Mouse (Mus musculus) megakaryocyte, embryonic 14.5 days (primary cell): Measurements from ENCODE around the gene Zfp106. TPM values are rescaled to one million over a fixed set of nuclear protein-coding genes. Genes with fewer than 3 reads are reported as not detected.

Experiments used
- H3K27me3 ChIP-seq: replicated peaks from 2 replicates; pipeline ENCODE3; 2012; ENCODE audit warnings: inconsistent platforms
- H3K36me3 ChIP-seq: replicated peaks from 2 replicates; pipeline ENCODE3; 2012; ENCODE audit warnings: low read length, inconsistent platforms, mixed read lengths
- H3K4me1 ChIP-seq: 2 replicates; pipeline ENCODE4 v1.6.1; 2012; ENCODE audit warnings: inconsistent platforms
- H3K4me3 ChIP-seq: replicated peaks from 2 replicates; pipeline ENCODE3; 2012; ENCODE audit warnings: moderate library complexity, mild to moderate bottlenecking, inconsistent platforms
- H3K9me3 ChIP-seq: 2 replicates; pipeline ENCODE4 v1.6.1; 2012; ENCODE audit warnings: inconsistent platforms
- FLI1 ChIP-seq: IDR thresholded peaks from 2 replicates; pipeline ENCODE4 v1.6.1; 2012; ENCODE audit warnings: low read length, inconsistent platforms, mixed read lengths
- GATA1 ChIP-seq: IDR thresholded peaks from 3 replicates; pipeline ENCODE4 v1.6.1; 2012; ENCODE audit warnings: mixed read lengths, low read length, inconsistent platforms, borderline replicate concordance
- polyA plus RNA-seq: library from polyadenylated mRNA; stranded (reverse); fragments of >175 nt; gene quantifications from 2 replicates; pipeline ENCODE4 v1.2.3, GENCODE M21; 2012; ENCODE audit warnings: low replicate concordance; ENCODE audit not compliant: insufficient read depth

Gene Zfp106
- polyA plus RNA-seq, 1 experiment = 7.7 TPM

DNA sequence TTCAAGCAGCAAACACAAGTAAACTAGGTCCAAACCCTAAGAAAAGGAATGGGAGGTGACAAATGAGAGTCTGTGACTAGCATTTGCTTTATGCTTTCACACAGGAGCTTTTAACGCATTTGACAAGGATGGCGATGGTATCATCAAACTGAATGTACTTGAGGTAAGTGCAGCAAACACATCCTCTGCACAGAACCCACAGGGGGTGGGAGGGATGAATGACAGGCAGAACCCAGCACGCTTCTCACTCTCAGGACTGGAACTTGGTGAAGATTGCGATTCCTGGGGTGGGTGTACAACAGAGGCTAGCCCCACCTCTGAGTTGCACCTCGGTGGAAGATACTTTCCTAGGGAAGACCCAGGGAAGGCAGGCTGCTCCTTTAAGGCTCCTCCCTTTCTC, 59.7 kb downstream of the Zfp106 start:
- Histone ChIP-seq H3K27me3 (no peaks in the 10 kb centered on the region), H3K4me1 (peaks cover 81% of the 10 kb centered on the region), H3K9me3 (no peaks in the 10 kb centered on the region), H3K4me3 (no peak overlapping the region), H3K36me3 (peaks cover 61% of the 10 kb centered on the region)
- no peak for TF ChIP-seq GATA1
- TF ChIP-seq FLI1 = no peak

DNA sequence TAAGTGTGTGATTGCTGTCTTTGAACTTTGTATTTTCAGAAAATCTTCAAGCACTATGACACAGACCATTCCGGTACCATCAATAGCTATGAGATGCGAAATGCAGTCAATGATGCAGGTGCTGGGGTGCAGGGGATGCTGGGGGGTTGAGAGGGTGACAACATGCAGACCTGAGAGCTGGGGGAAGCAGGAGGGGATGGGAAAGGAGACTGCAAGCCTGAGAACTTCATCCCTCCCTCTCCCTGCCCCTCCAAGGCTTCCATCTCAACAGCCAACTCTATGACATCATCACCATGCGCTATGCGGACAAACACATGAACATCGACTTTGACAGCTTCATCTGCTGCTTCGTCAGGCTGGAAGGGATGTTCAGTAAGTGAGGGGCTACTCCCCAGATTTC, 60.5 kb downstream of the Zfp106 start:
- no peak overlapping the region for H3K4me3 ChIP-seq
- H3K9me3 ChIP-seq = no peaks in the 10 kb centered on the region
- H3K36me3 ChIP-seq = peaks cover 53% of the 10 kb centered on the region
- peaks cover 87% of the 10 kb centered on the region for H3K4me1 ChIP-seq
- no peaks in the 10 kb centered on the region for H3K27me3 ChIP-seq
- TF ChIP-seq GATA1 = no peak
- no peak for TF ChIP-seq FLI1

DNA sequence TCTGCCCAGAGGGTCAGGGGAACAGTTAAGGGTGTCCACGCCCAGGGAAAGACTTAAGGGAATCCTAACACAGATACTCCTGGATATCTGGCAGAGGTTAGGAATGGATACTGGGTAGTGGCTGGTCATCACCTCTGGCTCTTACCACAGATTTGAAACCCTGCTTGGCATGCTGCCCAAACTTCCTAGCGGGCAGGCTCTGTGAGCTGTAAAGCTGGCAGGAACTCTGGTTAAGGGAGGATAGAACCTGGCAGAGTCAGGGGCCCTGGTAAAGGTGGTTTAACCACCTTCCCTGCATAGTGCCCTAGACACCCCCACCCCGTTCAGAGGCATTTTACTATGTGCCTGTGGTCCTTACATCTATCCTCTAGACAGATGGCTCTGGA, 61.0 kb downstream of the Zfp106 start:
- Histone ChIP-seq H3K36me3 (peaks cover 50% of the 10 kb centered on the region), H3K9me3 (no peaks in the 10 kb centered on the region), H3K27me3 (no peaks in the 10 kb centered on the region), H3K4me1 (peaks cover 90% of the 10 kb centered on the region), H3K4me3 (no peak overlapping the region)
- TF ChIP-seq FLI1 (no peak), GATA1 (no peak)

DNA sequence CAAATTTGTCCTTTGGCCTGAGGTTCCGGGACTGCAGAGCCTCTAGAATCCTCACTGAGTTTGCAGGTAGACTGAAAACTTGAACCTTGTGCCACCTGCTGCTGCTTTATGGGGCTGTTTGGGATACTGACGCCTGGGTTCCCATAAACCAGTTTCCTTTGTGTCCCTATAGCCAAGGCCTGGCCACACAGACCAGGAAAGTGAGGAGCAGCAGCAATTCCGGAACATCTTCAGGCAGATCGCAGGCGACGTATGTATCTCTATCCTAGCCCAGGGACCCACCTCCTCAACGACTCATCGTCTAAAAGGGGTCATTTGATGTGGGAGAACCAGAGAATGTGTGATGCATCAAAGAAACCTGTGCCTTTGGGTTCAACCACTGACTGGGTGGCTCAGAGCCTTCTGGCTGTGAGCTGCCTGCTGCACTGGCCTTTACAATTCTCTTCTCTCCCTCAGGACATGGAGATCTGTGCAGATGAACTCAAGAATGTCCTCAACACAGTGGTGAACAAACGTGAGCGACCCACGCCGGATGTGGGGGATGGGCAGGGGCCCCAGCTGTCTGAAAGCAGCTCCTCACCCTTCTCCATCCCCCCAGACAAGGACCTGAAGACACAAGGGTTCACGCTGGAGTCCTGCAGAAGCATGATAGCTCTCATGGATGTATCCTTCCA, 61.6 kb downstream of the Zfp106 start:
- Histone ChIP-seq H3K4me1 (peaks cover 96% of the 10 kb centered on the region), H3K36me3 (peaks cover 50% of the 10 kb centered on the region), H3K9me3 (no peaks in the 10 kb centered on the region), H3K27me3 (no peaks in the 10 kb centered on the region), H3K4me3 (peak overlapping the region; percentile 40)
- TF ChIP-seq FLI1 = no peak
- no peak for TF ChIP-seq GATA1

DNA sequence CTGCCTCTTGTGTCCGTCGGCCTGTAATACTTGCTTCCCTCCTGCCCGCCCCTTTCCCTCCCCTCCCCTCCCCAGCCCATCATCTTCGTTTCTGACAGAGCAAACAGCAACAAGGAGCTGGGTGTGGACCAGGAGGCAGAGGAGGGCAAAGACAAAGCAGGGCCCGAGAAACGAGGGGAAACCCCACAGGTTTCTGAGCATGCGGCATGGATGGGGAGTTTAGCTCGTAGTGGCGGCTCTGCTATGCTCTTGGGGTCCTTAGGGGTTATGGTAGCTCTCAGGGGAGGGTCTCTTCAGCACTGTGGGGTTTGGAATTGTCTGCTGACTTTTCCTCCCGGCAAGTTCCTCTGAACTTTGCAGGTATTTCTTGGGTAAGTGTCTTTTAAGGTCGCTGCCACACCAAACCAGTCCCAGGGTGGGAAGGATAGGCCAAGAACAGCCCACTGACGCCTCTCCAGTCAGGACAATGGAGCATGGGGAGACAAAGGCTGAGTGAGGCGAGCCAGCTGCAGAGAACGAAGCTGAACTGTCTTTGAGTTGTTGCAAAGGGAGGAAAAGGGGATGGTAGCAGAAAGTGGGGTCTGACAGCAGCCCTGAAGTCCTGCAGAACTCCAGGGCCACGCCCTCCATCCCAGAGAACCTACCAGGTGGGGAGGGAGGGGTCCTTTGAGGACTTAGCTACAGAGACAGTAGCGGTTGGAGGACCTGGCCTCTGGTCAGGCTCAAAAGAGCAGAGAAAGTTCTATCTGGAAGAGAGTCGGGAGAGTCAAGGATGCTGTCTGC, 62.3 kb downstream of the Zfp106 start:
- Histone ChIP-seq H3K4me3 (peak overlapping the region; percentile 91), H3K27me3 (no peaks in the 10 kb centered on the region), H3K9me3 (no peaks in the 10 kb centered on the region), H3K36me3 (peaks cover 47% of the 10 kb centered on the region), H3K4me1 (peaks cover 100% of the 10 kb centered on the region)
- no peak for TF ChIP-seq GATA1
- no peak for TF ChIP-seq FLI1

DNA sequence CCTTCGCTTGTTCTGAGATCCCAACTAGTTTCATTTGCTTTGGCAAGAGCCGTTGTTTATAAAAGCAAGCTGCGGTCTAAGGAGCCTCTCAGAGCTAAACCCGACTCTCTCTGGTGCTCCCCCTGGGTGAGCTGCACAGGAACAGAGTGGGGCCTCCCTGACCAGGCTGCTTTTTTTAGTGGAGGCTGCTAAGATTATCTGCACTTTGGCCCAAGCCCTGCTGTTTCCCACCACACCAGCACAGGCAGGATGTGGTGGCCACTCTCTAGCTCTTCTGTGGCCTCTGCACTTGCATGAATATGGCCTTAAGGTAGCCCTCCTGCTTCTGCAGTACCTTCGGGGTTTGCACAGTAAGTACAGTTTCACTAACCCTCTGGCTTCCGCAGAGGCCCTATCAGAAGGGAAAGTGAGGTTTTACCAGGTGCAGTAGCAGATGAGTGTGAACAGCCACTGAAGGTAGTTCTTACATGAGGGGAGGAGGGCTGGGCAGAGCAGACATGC, 63.6 kb downstream of the Zfp106 start:
- Histone ChIP-seq H3K4me1 (peaks cover 100% of the 10 kb centered on the region), H3K4me3 (peak overlapping the region; percentile 91), H3K9me3 (no peaks in the 10 kb centered on the region), H3K36me3 (peaks cover 35% of the 10 kb centered on the region), H3K27me3 (no peaks in the 10 kb centered on the region)
- TF ChIP-seq GATA1 (no peak), FLI1 (no peak)

DNA sequence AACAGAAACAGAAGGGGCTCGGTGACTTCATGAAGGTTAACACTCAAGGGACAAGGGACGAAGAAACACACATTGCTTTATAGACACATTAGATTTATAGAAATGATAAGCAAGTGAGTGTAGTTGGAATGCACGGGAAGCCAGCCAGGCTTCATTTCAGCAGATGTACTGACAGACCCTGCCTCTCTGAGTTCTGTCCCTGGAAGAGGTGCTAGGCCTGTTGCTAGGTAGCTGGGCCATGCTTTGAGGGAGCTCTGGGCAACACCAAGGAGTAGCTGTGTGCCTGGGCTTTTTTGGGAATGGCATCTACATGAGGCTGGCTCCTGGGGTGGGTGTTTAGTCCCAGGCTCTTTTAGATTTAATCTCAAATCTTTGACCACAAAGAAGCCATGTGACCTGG, 67.1 kb downstream of the Zfp106 start:
- no peak overlapping the region for H3K4me3 ChIP-seq
- no peaks in the 10 kb centered on the region for H3K9me3 ChIP-seq
- H3K36me3 ChIP-seq = no peaks in the 10 kb centered on the region
- peaks cover 81% of the 10 kb centered on the region for H3K4me1 ChIP-seq
- no peaks in the 10 kb centered on the region for H3K27me3 ChIP-seq
- TF ChIP-seq FLI1 (no peak), GATA1 (no peak)

DNA sequence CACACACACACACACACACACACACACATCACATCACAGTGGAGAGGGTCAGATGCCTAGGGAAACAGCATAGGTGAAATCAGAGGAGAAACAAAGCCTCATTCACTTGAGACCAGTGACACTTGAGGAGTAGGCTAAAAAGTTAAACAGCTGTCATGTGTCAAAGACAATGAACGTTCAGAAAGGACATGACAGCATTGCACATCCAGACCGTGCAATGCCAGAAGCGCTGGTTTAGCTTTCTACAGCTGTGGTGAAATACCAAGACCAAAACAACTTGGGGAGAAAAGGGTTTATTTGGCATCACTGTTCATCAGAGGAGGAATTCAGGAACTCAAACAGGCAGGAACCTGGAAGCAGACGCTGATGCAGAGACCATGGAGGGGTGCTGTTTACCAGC, 70.4 kb downstream of the Zfp106 start:
- Histone ChIP-seq H3K4me3 (no peak overlapping the region), H3K27me3 (no peaks in the 10 kb centered on the region), H3K36me3 (no peaks in the 10 kb centered on the region), H3K4me1 (peaks cover 70% of the 10 kb centered on the region), H3K9me3 (no peaks in the 10 kb centered on the region)
- no peak for TF ChIP-seq GATA1
- TF ChIP-seq FLI1 = no peak

DNA sequence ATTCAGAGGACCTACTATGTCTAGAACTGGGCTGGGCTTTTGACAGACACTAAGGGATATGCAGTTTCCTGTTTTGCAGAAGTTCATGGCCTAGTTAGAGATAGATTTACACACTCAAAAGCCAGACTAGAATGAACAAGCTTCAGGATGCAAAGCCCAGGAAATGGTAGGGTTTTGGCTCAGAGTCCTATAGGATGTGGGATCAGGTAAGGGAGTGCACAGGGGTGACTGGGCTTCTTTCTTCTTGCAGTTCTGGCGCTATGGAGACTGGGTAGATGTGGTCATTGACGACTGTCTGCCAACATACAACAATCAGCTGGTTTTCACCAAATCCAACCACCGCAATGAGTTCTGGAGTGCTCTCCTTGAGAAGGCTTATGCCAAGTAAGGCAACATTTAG, 79.4 kb downstream of the Zfp106 start:
- Histone ChIP-seq H3K27me3 (no peaks in the 10 kb centered on the region), H3K4me1 (peaks cover 81% of the 10 kb centered on the region), H3K4me3 (no peak overlapping the region), H3K36me3 (no peaks in the 10 kb centered on the region), H3K9me3 (no peaks in the 10 kb centered on the region)
- no peak for TF ChIP-seq GATA1
- no peak for TF ChIP-seq FLI1
